Mouse (Mus musculus): Measurements from ENCODE around the gene Prss53. TPM values are rescaled to one million over a fixed set of nuclear protein-coding genes. Genes with fewer than 3 reads are reported as not detected.

The Prss53 gene
- polyA plus RNA-seq, 1 experiment from 2014 or later: 0.36 TPM

DNA sequence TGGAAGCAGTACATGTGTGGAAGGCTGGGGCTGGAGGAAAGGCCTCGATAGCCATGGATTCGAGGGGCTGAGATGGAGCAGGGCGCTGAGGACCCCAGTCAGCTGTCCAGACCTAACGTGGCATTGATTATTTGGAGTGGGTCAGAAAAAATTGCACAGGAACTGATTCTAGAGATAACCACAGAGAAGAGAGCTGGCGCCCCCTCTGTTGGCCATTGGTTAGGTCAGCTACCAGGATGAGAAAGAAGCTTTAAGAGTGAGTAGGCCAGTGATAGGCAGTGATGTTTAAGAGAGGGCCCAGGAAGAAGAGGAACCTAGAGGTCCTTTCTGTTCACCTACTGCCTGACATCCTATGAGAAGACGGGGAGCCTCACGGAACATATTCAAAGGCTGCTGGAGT, 28.5 kb upstream of the Prss53 start:
- Histone ChIP-seq H3K4me3 (ENCODE audit: low read depth, low read length) (no peak overlapping the region), H3K36me3 (ENCODE audit: control insufficient read depth, insufficient read depth, low read length) (peaks cover 5% of the 10 kb centered on the region), H3K9me3 (ENCODE audit: control insufficient read depth, low read length) (no peaks in the 10 kb centered on the region), H3K4me2 (no peak overlapping the region), H3K27me3 (ENCODE audit: control insufficient read depth, insufficient read depth, low read length) (no peaks in the 10 kb centered on the region), H3K9ac (ENCODE audit: low read length) (no peak overlapping the region), H3K27ac (ENCODE audit: low read depth, low read length) (no peak overlapping the region), H3K4me1 (ENCODE audit: control insufficient read depth, insufficient read depth, low read length) (no peaks in the 10 kb centered on the region)
- WGBS: 72% methylated on average over 7 of the region's 7 CpGs
- no peak for DNase-seq (ENCODE audit: low spot score, missing footprints)
- ATAC-seq (ENCODE audit: low FRiP score): no peak

- ATAC-seq (ENCODE audit: low FRiP score) (no peak), DNase-seq (ENCODE audit: low spot score, missing footprints) (peak; percentile 88)
- 64% methylated on average over 3 of the region's 3 CpGs for WGBS
- Histone ChIP-seq H3K27me3 (ENCODE audit: control insufficient read depth, insufficient read depth, low read length) (no peaks in the 10 kb centered on the region), H3K4me1 (ENCODE audit: control insufficient read depth, insufficient read depth, low read length) (peaks cover under 1% of the 10 kb centered on the region), H3K4me3 (ENCODE audit: low read depth, low read length) (no peak overlapping the region), H3K4me2 (no peak overlapping the region), H3K27ac (ENCODE audit: low read depth, low read length) (no peak overlapping the region), H3K9me3 (ENCODE audit: control insufficient read depth, low read length) (no peaks in the 10 kb centered on the region), H3K9ac (ENCODE audit: low read length) (no peak overlapping the region), H3K36me3 (ENCODE audit: control insufficient read depth, insufficient read depth, low read length) (peaks cover 5% of the 10 kb centered on the region; the same call in 1 of the 2 replicates)
Measured at GRCm38 (mm10) chr7:127918203-127918602, 27.4 kb upstream of the Prss53 start.

DNA sequence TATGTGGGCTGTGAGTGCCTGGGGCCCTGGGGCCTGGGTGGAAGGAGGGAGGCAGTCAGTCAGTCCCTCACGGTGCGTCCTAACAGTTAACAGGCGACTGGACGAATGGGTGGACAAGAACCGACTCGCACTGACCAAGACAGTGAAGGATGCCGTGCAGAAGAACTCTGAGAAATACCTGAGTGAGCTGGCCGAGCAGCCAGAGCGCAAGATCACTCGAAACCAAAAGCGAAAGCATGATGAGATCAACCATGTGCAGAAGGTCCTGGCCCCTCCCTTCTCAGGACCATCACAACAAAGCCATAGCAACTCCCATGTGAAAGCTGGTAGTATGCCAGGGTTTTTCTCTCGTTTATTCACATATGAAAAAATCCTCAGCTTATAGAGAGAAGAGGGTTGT, 24.5 kb upstream of the Prss53 start:
- no peaks in the 10 kb centered on the region for H3K9me3 ChIP-seq (ENCODE audit: control insufficient read depth, low read length)
- no peak overlapping the region for H3K9ac ChIP-seq (ENCODE audit: low read length)
- DNase-seq (ENCODE audit: low spot score, missing footprints) (no peak), ATAC-seq (ENCODE audit: low FRiP score) (no peak)
- H3K4me2 ChIP-seq: no peak overlapping the region
- no peaks in the 10 kb centered on the region for H3K27me3 ChIP-seq (ENCODE audit: control insufficient read depth, insufficient read depth, low read length)
- 89% methylated on average over 12 of the region's 12 CpGs for WGBS
- no peak overlapping the region for H3K27ac ChIP-seq (ENCODE audit: low read depth, low read length)
- H3K36me3 ChIP-seq (ENCODE audit: control insufficient read depth, insufficient read depth, low read length): peaks cover 5% of the 10 kb centered on the region; the same call in 1 of the 2 replicates
- no peak overlapping the region for H3K4me3 ChIP-seq (ENCODE audit: low read depth, low read length)
- H3K4me1 ChIP-seq (ENCODE audit: control insufficient read depth, insufficient read depth, low read length): peaks cover 6% of the 10 kb centered on the region

GRCm38 (mm10) chr7:127912938-127913337, 22.2 kb upstream of the Prss53 start:
- no peaks in the 10 kb centered on the region for H3K27me3 ChIP-seq (ENCODE audit: control insufficient read depth, insufficient read depth, low read length)
- H3K27ac ChIP-seq (ENCODE audit: low read depth, low read length): no peak overlapping the region
- peak overlapping the region; percentile 97 for H3K4me3 ChIP-seq (ENCODE audit: low read depth, low read length)

DNA sequence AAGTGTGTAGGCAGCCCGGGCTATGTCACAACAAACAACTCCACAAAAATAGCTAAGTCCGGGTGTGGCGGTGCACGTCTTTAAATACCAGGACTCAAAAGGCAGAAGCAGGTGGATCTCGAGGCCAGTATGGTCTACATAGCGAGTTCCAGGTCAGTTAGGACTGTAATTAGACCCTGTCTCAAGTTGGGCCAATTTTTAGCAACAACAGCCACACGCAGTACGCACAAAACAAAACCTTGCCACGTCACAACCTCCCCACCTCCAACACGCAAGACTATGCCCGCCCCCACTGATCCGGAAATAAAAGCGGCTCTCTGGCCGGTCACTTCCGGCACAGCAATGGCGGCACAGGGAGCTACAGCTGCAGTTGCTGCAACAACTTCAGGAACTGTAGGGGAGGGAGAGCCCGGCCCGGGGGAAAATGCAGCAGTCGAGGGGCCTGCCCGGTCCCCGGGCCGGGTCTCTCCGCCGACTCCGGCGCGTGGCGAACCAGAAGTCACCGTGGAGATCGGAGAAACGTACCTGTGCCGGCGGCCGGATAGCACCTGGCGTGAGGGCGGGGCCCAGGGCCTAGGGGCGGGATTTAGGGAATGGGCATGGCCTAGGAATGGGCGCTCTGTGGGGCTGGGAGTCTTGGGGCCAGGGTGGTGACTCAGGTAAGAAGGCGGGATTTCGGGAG, 21.6 kb upstream of the Prss53 start, which contains the start of gene Kat8:
Kat8 (plus strand) TSS at position 327 of the 682 bp plus-strand sequence.
- peak; percentile 93 for ATAC-seq (ENCODE audit: low FRiP score)
- H3K36me3 ChIP-seq (ENCODE audit: control insufficient read depth, insufficient read depth, low read length): peaks cover 11% of the 10 kb centered on the region
- H3K27ac ChIP-seq (ENCODE audit: low read depth, low read length): peak within 1 kb of the TSS; percentile 54
- under 1% methylated on average over 40 of the region's 40 CpGs for WGBS
- peaks cover 6% of the 10 kb centered on the region for H3K4me1 ChIP-seq (ENCODE audit: control insufficient read depth, insufficient read depth, low read length)
- peak within 1 kb of the TSS; percentile 83 for H3K9ac ChIP-seq (ENCODE audit: low read length)
- peak within 1 kb of the TSS; percentile 75 for H3K4me2 ChIP-seq
- DNase-seq (ENCODE audit: low spot score, missing footprints): peak; percentile 98
- no peaks in the 10 kb centered on the region for H3K9me3 ChIP-seq (ENCODE audit: control insufficient read depth, low read length)
- peak within 1 kb of the TSS; percentile 97 for H3K4me3 ChIP-seq (ENCODE audit: low read depth, low read length)
- no peaks in the 10 kb centered on the region for H3K27me3 ChIP-seq (ENCODE audit: control insufficient read depth, insufficient read depth, low read length)

More at GRCm38 (mm10) chr7:127912938-127913337, 22.2 kb upstream of the Prss53 start:
- ATAC-seq (ENCODE audit: low FRiP score): no peak
- Histone ChIP-seq H3K4me2 (peak overlapping the region; percentile 75), H3K9ac (ENCODE audit: low read length) (peak overlapping the region; percentile 83), H3K36me3 (ENCODE audit: control insufficient read depth, insufficient read depth, low read length) (peaks cover 9% of the 10 kb centered on the region), H3K9me3 (ENCODE audit: control insufficient read depth, low read length) (no peaks in the 10 kb centered on the region), H3K4me1 (ENCODE audit: control insufficient read depth, insufficient read depth, low read length) (peaks cover 6% of the 10 kb centered on the region)
- 35% methylated on average over 4 of the region's 4 CpGs for WGBS
- DNase-seq (ENCODE audit: low spot score, missing footprints): no peak

GRCm38 (mm10) chr7:127908656-127909055, 17.9 kb upstream of the Prss53 start:
- WGBS: 90% methylated on average over 4 of the region's 4 CpGs
- H3K9ac ChIP-seq (ENCODE audit: low read length): no peak overlapping the region
- peaks cover 12% of the 10 kb centered on the region; the same call in 1 of the 2 replicates for H3K36me3 ChIP-seq (ENCODE audit: control insufficient read depth, insufficient read depth, low read length)
- H3K9me3 ChIP-seq (ENCODE audit: control insufficient read depth, low read length): no peaks in the 10 kb centered on the region
- H3K27me3 ChIP-seq (ENCODE audit: control insufficient read depth, insufficient read depth, low read length): no peaks in the 10 kb centered on the region
- no peak overlapping the region for H3K4me2 ChIP-seq
- ATAC-seq (ENCODE audit: low FRiP score) (no peak), DNase-seq (ENCODE audit: low spot score, missing footprints) (no peak)
- peaks cover 11% of the 10 kb centered on the region for H3K4me1 ChIP-seq (ENCODE audit: control insufficient read depth, insufficient read depth, low read length)
- no peak overlapping the region for H3K4me3 ChIP-seq (ENCODE audit: low read depth, low read length)
- no peak overlapping the region for H3K27ac ChIP-seq (ENCODE audit: low read depth, low read length)

DNA sequence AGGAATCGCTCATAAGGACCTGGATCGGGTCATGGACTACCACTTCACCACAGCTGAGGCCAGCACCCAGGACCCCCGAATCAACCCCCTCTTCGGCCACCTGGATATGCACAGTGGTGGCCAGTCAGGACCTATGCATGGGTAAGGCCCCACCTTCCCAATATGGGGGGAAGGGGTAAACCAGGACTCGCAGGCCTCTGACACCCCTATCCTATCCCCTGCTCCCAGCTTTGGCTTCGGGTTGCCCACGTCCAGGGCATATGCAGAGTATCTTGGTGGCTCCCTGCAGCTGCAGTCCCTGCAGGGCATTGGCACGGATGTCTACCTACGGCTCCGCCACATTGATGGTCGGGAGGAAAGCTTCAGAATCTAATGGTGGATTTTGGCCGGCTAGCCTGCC, 17.2 kb upstream of the Prss53 start:
- Histone ChIP-seq H3K27ac (ENCODE audit: low read depth, low read length) (no peak overlapping the region), H3K4me2 (no peak overlapping the region), H3K36me3 (ENCODE audit: control insufficient read depth, insufficient read depth, low read length) (peaks cover 12% of the 10 kb centered on the region; the same call in 1 of the 2 replicates), H3K4me3 (ENCODE audit: low read depth, low read length) (no peak overlapping the region), H3K9ac (ENCODE audit: low read length) (no peak overlapping the region), H3K27me3 (ENCODE audit: control insufficient read depth, insufficient read depth, low read length) (no peaks in the 10 kb centered on the region), H3K4me1 (ENCODE audit: control insufficient read depth, insufficient read depth, low read length) (peaks cover 8% of the 10 kb centered on the region), H3K9me3 (ENCODE audit: control insufficient read depth, low read length) (no peaks in the 10 kb centered on the region)
- WGBS: 93% methylated on average over 12 of the region's 12 CpGs
- DNase-seq (ENCODE audit: low spot score, missing footprints) (no peak), ATAC-seq (ENCODE audit: low FRiP score) (no peak)

DNA sequence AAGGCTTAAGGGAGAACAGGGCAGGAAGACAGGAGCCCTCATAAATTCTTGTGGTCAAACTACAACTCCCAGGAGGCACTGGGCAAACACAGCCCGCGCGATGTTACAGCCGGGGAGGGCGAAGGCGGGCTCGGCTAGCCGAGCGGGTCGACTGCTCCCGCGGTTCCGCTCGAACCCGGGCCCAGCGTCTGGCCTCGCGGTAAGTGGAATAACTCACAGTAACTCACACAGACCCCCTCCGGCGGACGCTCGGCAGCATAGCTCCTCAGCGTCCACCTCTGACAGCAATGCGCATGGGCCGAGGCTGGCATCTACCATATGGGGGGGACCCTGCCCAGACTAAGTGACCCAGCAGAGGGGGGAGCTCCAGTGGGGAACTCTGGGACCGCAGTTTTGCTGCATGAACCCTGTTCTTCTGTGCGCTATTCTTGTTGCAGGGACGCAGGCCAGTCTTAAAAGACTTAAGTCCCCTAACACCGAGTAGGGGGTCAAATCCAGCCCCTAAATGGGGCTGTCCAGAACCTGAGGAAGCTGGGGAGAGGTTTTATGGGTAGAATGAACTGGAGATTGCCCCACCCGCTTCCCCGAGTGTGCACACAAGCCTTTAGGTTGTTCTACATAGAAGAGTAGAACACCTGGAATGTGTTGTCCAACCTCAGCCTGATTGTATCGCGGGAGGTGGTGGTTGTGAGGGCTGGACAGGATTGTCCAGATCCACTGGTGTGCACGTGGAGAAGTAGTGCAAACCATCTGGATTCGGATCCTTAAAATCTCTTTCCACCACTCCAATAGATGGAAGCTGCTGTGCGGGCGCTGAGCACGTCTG, 13.4 kb upstream of the Prss53 start, which contains the start of gene Bckdk:
Bckdk (plus strand) TSS at position 112 of the 826 bp plus-strand sequence.
- H3K27me3 ChIP-seq (ENCODE audit: control insufficient read depth, insufficient read depth, low read length): no peaks in the 10 kb centered on the region
- peak within 1 kb of the TSS; percentile 70 for H3K4me3 ChIP-seq (ENCODE audit: low read depth, low read length)
- H3K9ac ChIP-seq (ENCODE audit: low read length): peak within 1 kb of the TSS; percentile 90
- ATAC-seq (ENCODE audit: low FRiP score) (peak; percentile 88), DNase-seq (ENCODE audit: low spot score, missing footprints) (peak; percentile 97)
- no peaks in the 10 kb centered on the region for H3K9me3 ChIP-seq (ENCODE audit: control insufficient read depth, low read length)
- H3K4me2 ChIP-seq: peak within 1 kb of the TSS; percentile 86
- peaks cover 5% of the 10 kb centered on the region for H3K4me1 ChIP-seq (ENCODE audit: control insufficient read depth, insufficient read depth, low read length)
- H3K27ac ChIP-seq (ENCODE audit: low read depth, low read length): peak within 1 kb of the TSS; percentile 52
- H3K36me3 ChIP-seq (ENCODE audit: control insufficient read depth, insufficient read depth, low read length): peaks cover 12% of the 10 kb centered on the region; the same call in 1 of the 2 replicates
- WGBS: 9% methylated on average over 38 of the region's 38 CpGs

- Histone ChIP-seq H3K9me3 (ENCODE audit: control insufficient read depth, low read length) (no peaks in the 10 kb centered on the region), H3K4me3 (ENCODE audit: low read depth, low read length) (no peak overlapping the region), H3K27ac (ENCODE audit: low read depth, low read length) (no peak overlapping the region), H3K27me3 (ENCODE audit: control insufficient read depth, insufficient read depth, low read length) (no peaks in the 10 kb centered on the region), H3K9ac (ENCODE audit: low read length) (no peak overlapping the region), H3K4me2 (no peak overlapping the region), H3K4me1 (ENCODE audit: control insufficient read depth, insufficient read depth, low read length) (peaks cover 5% of the 10 kb centered on the region), H3K36me3 (ENCODE audit: control insufficient read depth, insufficient read depth, low read length) (peaks cover 5% of the 10 kb centered on the region; the same call in 1 of the 2 replicates)
- ATAC-seq (ENCODE audit: low FRiP score) (no peak), DNase-seq (ENCODE audit: low spot score, missing footprints) (no peak)
- 83% methylated on average over 2 of the region's 2 CpGs for WGBS
Measured at GRCm38 (mm10) chr7:127901772-127902171, 11.0 kb upstream of the Prss53 start.

Data from midbrain, embryonic 11.5 days (tissue).